In genomic region chr9:101404441-101405081, GRCm38 (mm10) we compare ENCODE assay signal across 9 mouse cellular contexts.
A peak's percentile ranks its signal among the peaks of the same experiment; 100 is the strongest.
DNase-seq lines count a peak whose midpoint lies in the region; ATAC-seq and TF ChIP-seq lines count a peak whose summit lies in the region.
"Had no signal": no experiment of that assay in that cellular context is flagged by ENCODE, and none has a peak within 500 bp of the region (broad histone marks: within the 10 kb centered on the region; RNA-seq: fewer than 3 reads in every experiment).

No protein-coding gene starts in this region.

- H3K9me3 ChIP-seq in kidney, postnatal 0 days (replicated peaks; ENCODE audit: low read length) = no peaks in the 10 kb centered on the region
- H3K9me3 ChIP-seq in kidney, embryonic 15.5 days (replicated peaks) = no peaks in the 10 kb centered on the region
- no peaks in the 10 kb centered on the region for H3K9me3 ChIP-seq in forebrain, embryonic 14.5 days (replicated peaks; ENCODE audit: control insufficient read depth, low read length)
- no peaks in the 10 kb centered on the region for H3K9me3 ChIP-seq in neural tube, embryonic 13.5 days
- H3K9me3 ChIP-seq: embryonic facial prominence, embryonic 12.5 days had no signal

- H3K4me2 ChIP-seq in kidney, postnatal 0 days (ENCODE audit: low read length) = no peak overlapping the region
- H3K4me2 ChIP-seq in kidney, embryonic 15.5 days = no peak overlapping the region
- no peak overlapping the region for H3K4me2 ChIP-seq in forebrain, embryonic 14.5 days (ENCODE audit: low read length)
- H3K4me2 ChIP-seq in neural tube, embryonic 13.5 days = no peak overlapping the region
- H3K4me2 ChIP-seq: embryonic facial prominence, embryonic 12.5 days had no signal

- H3K9ac ChIP-seq in kidney, postnatal 0 days (ENCODE audit: low read depth, low read length) = no peak overlapping the region
- no peak overlapping the region for H3K9ac ChIP-seq in kidney, embryonic 15.5 days
- no peak overlapping the region for H3K9ac ChIP-seq in forebrain, embryonic 14.5 days (ENCODE audit: low read length)
- H3K9ac ChIP-seq in neural tube, embryonic 13.5 days = no peak overlapping the region
- H3K9ac ChIP-seq: embryonic facial prominence, embryonic 12.5 days had no signal

- TF ChIP-seq POLR2A in brain, embryonic 14.5 days (IDR thresholded peaks at IDR 0.05; ENCODE audit: borderline replicate concordance, extremely low read depth, insufficient read depth, insufficient read length, poor library complexity, severe bottlenecking) = no peak

- 0 out of 2 replicates have a peak, but pooled peaks have one; percentile 37 for ATAC-seq in kidney, postnatal 0 days (replicated peaks; ENCODE audit: low FRiP score, low read depth)
- ATAC-seq in kidney, embryonic 15.5 days (replicated peaks; ENCODE audit: low FRiP score) = no peak
- peak; percentile 88 for ATAC-seq in forebrain, embryonic 14.5 days
- 0 out of 2 replicates have a peak, but pooled peaks have one; percentile 17 for ATAC-seq in neural tube, embryonic 13.5 days (ENCODE audit: low read depth)
- ATAC-seq in megakaryocyte, adult 5-6 weeks (ENCODE audit: poor library complexity, severe bottlenecking) = no peak

- 0 out of 2 replicates have a peak, but pooled peaks cover 5% of the 10 kb centered on the region for H3K4me1 ChIP-seq in kidney, postnatal 0 days (replicated peaks; ENCODE audit: insufficient read depth, low read length)
- H3K4me1 ChIP-seq in kidney, embryonic 15.5 days = peaks cover 22% of the 10 kb centered on the region
- peaks cover 17% of the 10 kb centered on the region for H3K4me1 ChIP-seq in forebrain, embryonic 14.5 days (ENCODE audit: control insufficient read depth, insufficient read depth, low read length)
- peaks cover 48% of the 10 kb centered on the region for H3K4me1 ChIP-seq in neural tube, embryonic 13.5 days (replicated peaks)

- 64% methylated on average over 13 of the region's 13 CpGs for WGBS in kidney, postnatal 0 days
- 59% methylated on average over 13 of the region's 13 CpGs for WGBS in kidney, embryonic 15.5 days
- 11% methylated on average over 13 of the region's 13 CpGs for WGBS in forebrain, embryonic 14.5 days
- 39% methylated on average over 13 of the region's 13 CpGs for WGBS in neural tube, embryonic 13.5 days

- DNase-seq in kidney, postnatal 0 days (ENCODE audit: low spot score) = no peak
- peak; percentile 97 for DNase-seq in brain, embryonic 14.5 days (ENCODE audit: low read depth)
- DNase-seq in forebrain, embryonic 14.5 days (ENCODE audit: low spot score) = peak; percentile 93
- DNase-seq in spleen, postnatal 10 days (ENCODE audit: low spot score in 2 of 2) = no peak
- DNase-seq in urinary bladder, postnatal 10 days (ENCODE audit: low spot score) = no peak

- no peak overlapping the region for H3K27ac ChIP-seq in kidney, postnatal 0 days
- no peak overlapping the region for H3K27ac ChIP-seq in kidney, embryonic 15.5 days
- no peak overlapping the region; the same call in 1 of the 2 replicates for H3K27ac ChIP-seq in forebrain, embryonic 14.5 days (ENCODE audit: low read depth, low read length)
- peak overlapping the region; percentile 28; the same call in 1 of the 2 replicates for H3K27ac ChIP-seq in neural tube, embryonic 13.5 days (replicated peaks)
- H3K27ac ChIP-seq: embryonic facial prominence, embryonic 12.5 days had no signal

- TF ChIP-seq CTCF in kidney, postnatal 0 days (IDR thresholded peaks at IDR 0.05; ENCODE audit: low read depth) = no peak
- no peak for TF ChIP-seq CTCF in brain, embryonic 14.5 days (IDR thresholded peaks at IDR 0.05; ENCODE audit: borderline replicate concordance, extremely low read depth, insufficient read depth, insufficient read length)

- H3K36me3 ChIP-seq in kidney, postnatal 0 days (ENCODE audit: insufficient read depth, low read length) = no peaks in the 10 kb centered on the region
- no peaks in the 10 kb centered on the region for H3K36me3 ChIP-seq in kidney, embryonic 15.5 days
- no peaks in the 10 kb centered on the region for H3K36me3 ChIP-seq in forebrain, embryonic 14.5 days (ENCODE audit: control insufficient read depth, insufficient read depth, low read length)
- H3K36me3 ChIP-seq in neural tube, embryonic 13.5 days = no peaks in the 10 kb centered on the region
- H3K36me3 ChIP-seq: embryonic facial prominence, embryonic 12.5 days had no signal

- no peaks in the 10 kb centered on the region for H3K27me3 ChIP-seq in kidney, postnatal 0 days (ENCODE audit: insufficient read depth, low read length)
- no peaks in the 10 kb centered on the region for H3K27me3 ChIP-seq in kidney, embryonic 15.5 days
- H3K27me3 ChIP-seq in forebrain, embryonic 14.5 days (replicated peaks; ENCODE audit: control insufficient read depth, insufficient read depth, low read length) = no peaks in the 10 kb centered on the region
- H3K27me3 ChIP-seq in neural tube, embryonic 13.5 days = no peaks in the 10 kb centered on the region
- H3K27me3 ChIP-seq: embryonic facial prominence, embryonic 12.5 days had no signal

- no peak overlapping the region for H3K4me3 ChIP-seq in kidney, postnatal 0 days (replicated peaks; ENCODE audit: low read depth, low read length)
- no peak overlapping the region for H3K4me3 ChIP-seq in kidney, embryonic 15.5 days (replicated peaks)
- H3K4me3 ChIP-seq in forebrain, embryonic 14.5 days (ENCODE audit: low read depth, low read length) = no peak overlapping the region
- no peak overlapping the region for H3K4me3 ChIP-seq in neural tube, embryonic 13.5 days
- H3K4me3 ChIP-seq: embryonic facial prominence, embryonic 12.5 days had no signal

Comparison
In these comparisons a context has a peak if more than half of its experiments do, and no peak if none do; other contexts are left out.
1. ATAC-seq: peak in kidney, postnatal 0 days (single experiment), forebrain, embryonic 14.5 days (single experiment) and neural tube, embryonic 13.5 days (single experiment); none in kidney, embryonic 15.5 days (single experiment) and megakaryocyte, adult 5-6 weeks (single experiment).
2. DNase-seq: peak in brain, embryonic 14.5 days (single experiment) and forebrain, embryonic 14.5 days (single experiment); none in kidney, postnatal 0 days (single experiment), spleen, postnatal 10 days (0 of 2) and urinary bladder, postnatal 10 days (single experiment).